Mouse (Mus musculus): ENCODE data around the gene Otx2.

Otx2 gene

DNA sequence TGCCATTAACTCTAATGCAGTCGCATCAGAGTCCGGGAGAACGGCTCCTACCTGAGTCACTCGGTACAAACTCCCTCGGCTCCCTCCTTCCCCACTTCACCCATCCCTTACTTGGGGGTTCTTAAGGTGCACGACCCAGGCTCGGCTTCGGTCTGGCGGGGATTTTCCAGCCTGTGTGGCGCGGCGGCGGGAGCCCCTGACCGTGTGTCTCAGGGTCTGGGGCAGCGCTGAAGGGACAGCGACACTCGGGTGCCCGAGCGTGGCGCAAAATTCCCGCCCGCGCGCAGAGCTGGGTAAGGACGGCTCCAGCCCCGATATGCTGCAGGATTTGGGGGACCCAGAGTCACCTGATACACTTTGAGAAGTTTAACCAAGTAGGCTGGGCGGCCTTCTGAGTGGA lies at the start of gene Otx2:
TSS of gene Otx2 (minus strand) at position 279 of the 400 bp plus-strand sequence.
- no peak for DNase-seq

DNA sequence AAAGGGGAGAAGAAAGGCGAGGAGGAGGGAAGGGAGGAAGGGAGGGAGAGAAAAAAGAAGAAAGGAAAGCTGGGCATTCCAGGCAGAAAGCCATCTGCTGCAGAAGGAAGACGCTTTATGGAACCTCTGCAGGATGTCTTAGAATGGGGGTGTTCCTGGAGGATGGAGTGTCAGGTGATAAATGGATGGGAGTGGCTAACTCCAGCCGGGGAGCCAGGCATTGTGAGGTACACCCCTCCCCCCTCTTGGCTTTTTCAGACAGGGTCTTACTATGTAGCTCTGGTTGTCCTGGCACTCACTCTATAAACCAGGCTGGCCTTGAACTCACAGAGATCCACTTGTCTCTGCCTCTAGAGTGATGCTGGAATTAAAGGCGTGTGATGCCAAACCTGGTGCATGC lies 49.1 kb upstream of the Otx2 start:
- DNase-seq, result no peak

DNA sequence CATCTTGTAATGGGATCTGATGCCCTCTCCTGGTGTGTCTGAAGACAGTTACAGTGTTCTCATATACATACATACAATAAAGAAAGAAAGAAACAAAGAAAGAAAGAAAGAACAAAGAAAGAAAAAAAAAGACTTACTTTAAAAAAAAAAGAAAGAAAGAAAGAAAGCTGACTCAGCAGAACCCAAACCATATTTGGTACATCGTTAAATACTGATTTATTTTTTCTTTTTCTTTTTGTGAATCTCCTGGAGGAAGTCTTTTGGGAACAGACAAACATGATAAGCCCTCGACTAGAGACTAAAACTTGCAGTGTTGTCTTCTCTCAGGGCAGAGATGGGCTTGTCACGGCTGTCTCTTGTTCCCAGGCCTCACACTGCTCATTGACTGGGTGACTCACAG lies 45.7 kb upstream of the Otx2 start:
- no peak for DNase-seq

DNA sequence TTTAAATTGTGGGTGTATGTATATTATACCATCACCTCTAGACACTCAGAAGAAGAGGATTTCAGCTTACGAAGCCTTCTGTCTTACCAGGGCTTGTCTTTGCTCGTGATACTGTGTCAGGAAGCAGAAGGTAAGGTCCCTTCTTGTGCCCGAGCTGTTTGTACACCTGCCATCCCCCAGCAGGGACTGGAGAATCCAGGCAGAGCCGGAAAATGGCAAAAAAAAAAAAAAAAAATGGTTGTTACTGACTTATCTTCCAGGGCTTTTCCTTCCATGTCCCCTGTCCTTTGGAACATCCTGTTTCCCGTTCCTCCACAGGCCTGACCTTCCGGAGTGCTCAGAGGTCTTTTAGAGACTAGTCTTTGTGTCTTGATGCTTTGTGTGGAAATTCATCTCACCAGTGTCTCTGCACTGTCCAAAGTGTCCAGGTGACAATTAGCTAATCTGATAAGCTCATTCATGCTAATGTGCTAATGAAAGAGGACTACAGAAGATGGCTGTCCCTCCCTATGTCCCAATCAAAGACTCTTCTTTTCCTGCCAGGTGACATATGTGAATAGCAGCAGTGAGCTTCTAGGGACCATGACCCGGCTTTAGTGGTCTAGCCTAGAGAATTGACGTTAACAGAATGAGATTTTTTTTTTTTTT lies 44.1 kb upstream of the Otx2 start:
- DNase-seq, result no peak

DNA sequence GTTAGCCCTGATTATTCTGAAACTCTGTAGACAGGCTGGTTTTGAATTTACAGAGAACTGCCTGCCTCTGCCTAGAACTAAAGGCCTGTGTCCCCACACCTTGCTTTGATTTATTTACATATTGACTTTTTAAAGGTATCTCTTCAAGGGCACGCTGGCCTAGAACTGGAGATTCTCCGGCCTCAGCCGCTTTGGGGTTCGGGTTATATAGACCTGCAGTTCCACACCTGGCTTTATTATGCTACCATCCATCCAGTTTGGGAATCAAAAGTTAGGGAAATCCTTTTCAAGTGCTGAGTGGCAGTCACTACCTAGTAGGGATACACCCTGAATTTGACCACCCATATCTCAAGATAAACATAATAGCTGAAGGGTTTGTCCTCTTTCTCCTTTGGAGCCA lies 42.8 kb upstream of the Otx2 start:
- DNase-seq, result no peak

DNA sequence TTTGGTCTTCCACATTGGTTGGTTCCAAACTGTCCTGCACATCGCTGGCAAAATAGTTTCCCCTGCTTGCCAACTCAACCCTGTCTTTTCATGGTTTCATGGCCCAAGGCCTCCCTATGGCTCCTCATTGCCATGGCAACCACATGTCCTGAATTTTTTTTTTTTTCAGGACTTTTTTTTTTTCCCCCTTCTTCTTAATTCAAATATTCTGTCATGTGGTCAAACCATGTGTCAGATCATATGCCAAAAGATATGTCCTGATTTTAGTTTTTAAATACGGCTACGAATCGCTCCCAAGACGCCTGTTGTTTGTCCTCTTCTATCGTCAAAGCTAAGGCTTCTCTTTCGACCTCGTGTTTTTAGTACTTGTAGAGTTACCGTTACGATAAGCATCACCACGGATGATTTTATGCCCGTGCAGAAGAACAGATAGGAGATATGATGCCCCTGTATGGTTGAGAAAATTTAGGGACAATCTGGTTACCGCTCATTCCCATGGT lies 37.3 kb upstream of the Otx2 start:
- DNase-seq, result no peak

DNA sequence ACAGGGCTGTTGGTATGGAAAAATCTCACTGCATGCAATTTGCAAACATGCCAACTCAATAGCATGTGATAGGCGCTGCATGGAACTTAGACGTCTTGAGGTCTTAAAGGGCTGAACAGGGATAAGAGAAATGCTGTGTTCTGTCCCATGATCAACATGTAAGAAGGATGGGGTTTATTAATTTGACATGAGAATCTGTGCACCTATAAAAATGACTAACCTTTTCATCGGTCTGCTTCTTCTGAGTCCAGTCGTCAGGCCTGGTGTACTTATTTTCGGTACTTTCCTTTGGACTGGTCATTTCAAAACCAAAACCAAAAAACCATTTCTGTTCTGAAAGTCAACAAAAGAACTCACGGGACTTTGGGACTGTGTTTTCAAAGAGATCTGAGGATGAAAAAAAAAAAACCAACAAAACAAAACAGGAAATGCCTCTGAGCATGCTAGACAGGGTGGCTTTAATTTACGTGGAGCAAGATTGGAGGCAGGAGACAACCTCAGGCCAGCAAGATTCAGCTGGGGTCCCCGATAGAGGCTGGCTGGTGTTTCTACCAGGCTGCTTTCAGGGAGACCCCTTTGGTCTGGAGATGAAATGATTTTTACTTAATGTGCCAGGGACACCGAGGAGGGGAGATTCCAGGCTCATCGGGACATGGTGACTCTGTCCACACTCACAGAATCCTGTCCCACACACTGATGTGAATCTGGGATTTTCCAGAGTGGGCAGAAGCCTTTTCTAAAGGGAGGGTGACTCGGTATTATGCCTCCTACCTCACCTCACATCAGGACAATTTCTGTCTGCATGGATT lies 36.6 kb upstream of the Otx2 start:
- DNase-seq, result no peak

DNA sequence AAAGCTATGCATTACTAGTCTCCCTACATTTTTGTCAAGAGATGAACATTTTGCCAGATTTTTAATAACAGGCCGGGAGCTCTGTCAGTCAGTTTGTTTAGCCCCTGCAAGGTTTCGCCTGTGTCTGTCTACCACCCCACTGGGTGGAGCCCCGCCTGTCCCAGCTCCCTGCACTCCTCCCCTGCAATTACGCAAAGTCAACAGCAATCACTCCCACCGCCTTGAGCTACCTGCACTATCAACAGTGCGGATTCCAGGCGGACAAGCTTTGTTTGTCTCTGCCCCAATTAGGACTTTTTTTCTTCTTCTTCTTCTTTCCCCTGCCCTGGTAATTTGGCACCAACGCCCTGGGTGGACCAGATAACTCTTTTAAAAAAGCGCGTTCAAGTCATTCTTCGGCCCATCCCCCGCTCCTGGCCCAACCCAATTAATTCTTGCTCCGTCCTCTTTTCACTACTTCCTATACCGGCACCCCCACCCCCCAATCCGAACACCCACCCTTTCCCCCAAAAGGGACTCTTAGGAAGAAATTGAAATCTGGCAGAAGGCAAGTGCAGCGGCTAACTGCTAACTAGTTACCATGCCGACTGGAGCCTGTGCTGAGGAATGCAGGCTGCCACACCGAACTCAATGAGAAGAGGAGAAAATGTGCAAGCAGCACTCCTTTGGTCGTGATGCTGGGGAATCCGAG lies 35.9 kb upstream of the Otx2 start:
- peak in 1 of 2 experiments; percentile 1 for DNase-seq

DNA sequence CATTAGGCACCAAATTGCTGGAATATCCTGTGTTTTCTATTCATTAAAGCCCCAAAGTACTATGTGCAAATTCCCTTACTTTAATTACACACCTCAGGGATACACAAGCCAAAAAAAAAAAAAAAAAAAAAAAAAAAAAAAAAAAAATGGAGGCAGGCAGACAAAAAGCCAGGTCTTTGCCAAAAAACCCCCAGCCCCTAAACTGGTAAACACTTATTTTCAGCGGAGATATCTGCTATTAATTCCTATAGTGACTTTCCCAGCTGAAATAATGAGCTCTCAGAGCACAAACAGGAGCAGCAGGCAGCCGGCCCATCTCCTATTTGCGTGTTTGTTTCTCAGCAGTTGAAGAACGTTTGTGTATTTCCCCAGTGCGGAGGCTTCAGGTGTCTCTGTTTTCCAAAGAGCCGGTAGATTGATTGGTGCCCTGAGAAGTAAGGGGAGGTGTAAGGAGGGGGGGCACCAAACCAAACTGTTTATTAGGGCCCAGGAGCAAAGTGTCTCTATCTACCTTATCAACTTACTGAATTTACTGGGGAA lies 34.3 kb upstream of the Otx2 start:
- no peak for DNase-seq

DNA sequence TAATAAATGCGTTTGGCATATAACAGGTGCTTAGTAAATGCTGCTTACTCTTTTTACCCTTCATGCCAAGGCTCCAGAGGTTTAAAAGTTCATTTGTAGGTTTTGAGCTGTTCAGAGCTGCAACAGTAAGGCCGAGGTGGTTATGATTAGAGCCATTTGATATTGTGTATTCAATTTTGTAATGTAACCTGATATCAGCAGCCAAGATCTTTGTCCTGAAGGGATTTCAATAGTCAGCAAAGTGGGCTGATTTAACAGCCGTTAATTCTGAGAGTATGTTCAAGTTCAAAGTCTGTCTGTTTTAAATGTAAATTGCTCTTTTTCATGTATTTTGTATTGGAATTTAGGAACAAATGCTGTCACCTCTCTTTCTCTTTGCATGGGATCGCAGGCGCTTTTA lies 33.8 kb upstream of the Otx2 start:
- DNase-seq, result no peak

DNA sequence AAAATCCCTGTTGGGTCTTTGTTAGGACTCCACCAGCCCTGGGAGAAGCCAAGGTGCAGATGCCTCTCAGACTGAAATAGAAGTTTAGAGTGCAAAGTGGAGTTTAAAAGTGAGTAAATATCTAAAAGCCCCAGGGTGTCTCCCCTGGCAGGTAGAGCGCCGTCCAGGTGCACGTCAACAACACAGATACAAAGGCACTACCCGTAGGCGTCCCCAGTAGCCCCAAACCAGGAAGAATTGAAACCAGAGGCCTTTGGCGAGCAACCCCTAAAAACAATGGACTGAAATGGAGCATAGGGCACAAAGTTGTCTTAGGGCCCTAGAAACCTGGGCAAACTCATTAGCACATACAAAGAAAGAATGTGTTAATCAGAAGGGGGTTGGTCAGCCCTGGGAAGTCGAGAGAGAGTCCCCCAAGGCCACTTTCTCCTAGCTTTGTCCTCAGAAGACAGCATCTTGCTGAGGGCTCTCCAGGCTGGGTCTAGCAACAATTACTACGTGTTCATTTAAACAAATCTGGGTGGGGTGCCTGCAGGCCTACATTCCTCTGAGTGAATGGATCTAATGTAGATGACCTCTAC lies 27.3 kb upstream of the Otx2 start:
- no peak for DNase-seq

DNA sequence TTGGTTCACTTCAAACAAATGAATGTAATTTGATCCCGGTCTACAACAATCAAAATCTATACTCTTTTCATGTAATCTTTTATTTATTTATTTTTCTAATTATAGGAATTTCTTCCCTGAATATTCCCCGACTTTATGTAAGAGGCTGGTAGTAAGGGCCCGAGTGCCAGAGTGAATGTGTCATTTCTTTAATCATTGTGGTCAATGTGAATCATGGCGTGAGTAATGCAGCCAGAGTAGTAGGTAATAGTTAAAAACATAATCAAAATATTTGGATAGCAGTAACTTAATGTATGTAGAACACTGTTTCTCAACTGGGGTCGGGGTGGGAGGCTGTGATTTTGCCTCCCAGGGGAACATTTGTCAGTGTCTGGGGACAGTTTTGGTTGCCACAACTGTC lies 6.0 kb upstream of the Otx2 start:
- DNase-seq, result no peak

DNA sequence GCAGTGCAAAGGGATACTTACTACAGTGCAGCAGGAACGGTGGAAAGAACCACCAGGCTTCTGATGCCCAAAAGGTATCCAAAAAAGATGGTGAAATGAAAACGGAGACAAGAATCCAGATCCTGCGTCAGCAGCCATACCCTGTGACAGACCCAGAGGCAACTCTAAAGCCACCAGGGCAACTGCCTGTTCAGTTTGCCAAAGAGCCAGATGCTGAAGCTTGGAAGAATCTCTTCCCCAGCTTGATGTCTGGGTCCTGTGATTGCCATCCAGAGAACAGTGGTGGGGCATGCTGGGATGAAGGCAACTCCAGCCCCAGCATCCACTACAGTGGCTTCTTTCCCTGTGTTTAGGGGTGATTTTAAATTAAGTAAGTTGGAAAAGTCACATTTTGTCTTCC lies 5.1 kb upstream of the Otx2 start:
- no peak for DNase-seq

DNA sequence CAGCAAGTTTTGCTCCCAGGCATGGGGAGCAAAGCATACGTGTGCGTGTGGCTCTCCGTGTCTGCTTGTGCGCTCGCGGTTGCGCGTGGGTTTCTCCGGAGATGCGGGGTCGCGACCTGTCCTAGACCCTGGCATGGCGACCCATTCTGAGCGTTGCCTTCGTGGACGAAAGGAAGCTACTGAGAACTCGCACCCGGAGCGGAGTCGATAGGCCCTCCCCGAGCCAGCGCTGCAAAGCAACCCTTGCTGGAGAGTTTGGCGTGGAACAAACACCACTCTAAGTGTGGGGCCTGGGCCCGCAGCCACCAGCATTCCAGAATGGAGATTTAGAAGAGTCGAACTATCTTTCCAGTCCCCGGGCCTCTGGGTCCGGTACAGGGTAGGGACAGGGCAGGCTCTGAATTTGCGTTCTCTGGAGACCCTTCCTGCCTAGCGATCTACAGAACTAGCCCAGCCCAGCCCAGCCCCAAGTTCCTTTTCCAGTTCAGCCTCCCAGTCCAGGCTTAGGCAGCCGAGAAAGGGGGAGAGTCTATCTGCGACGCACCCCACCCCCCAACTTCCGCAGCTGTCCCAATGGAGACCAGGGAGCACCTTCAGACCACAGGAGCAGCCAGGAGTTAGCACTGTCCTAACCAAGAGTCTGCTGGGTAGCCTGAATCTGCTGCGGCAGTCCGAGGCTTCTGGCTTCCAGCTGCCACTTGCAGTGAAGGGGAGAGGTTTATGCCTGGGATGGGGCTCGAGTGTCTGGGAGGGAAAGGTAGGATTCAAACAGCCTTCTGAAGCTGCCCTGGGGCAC lies 615 bp upstream of the Otx2 start:
- DNase-seq, result no peak

DNA sequence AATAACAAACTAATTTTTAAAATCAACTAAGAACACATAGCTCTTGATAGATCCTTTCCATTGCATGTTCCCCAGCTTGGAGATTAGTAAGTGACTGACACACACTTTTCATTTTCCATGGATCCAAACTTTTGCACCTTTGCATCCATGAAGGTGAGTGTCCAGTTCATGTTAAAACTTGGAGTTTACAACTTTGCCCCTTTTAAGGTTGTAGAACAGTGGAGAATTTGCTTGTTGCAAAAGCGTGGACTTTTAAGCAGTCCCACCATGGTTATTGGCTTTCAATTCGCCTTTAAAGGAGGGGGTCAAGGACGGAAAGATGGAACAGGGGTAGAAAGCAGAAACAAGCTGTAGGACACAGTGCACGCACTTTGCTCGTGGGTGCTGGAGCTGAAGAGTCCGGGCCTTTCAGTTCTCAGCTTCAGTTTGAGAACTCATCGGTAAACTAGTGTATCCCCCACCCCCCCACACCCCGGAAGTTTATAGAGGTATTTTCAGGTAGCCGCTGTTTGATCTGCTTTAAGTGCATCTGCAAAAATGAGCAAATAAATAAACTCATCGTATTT lies 925 bp downstream of the Otx2 start:
- no peak for DNase-seq

DNA sequence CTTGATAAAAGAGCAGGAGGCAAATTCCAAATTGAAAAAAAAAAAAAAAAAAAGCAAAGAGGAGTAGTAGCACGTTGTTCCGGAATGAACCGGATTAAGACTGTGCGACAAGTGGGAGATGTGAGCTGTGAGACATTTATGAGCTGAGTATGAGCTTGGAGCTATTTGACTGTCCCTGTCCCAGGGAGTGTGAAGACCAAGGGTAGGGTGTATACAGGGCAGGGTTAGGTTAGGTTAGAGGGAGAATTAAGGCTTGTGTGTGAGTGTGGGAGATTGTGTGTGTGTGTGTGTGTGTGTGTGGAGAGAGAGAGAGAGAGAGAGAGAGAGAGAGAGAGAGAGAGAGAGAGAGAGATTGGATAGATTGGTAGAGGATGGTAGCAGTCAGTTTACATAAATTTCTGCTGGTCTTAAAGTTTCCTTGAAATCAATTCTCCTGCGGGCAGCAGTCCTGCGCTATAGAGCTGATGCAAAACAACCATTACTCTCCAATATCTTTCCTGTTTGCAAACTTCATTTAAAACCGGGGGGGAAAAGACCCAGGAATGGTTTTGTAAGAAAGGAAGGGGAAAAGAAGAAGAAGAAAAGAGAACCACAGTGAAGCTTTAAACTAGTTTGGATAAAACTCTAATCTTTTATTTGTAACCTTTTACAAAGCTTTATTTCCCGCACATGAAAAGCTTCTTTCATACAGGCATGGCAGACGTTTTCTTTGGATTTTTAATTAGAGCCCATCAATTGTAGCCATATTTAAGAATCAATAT lies 2.0 kb downstream of the Otx2 start:
- DNase-seq, result no peak

DNA sequence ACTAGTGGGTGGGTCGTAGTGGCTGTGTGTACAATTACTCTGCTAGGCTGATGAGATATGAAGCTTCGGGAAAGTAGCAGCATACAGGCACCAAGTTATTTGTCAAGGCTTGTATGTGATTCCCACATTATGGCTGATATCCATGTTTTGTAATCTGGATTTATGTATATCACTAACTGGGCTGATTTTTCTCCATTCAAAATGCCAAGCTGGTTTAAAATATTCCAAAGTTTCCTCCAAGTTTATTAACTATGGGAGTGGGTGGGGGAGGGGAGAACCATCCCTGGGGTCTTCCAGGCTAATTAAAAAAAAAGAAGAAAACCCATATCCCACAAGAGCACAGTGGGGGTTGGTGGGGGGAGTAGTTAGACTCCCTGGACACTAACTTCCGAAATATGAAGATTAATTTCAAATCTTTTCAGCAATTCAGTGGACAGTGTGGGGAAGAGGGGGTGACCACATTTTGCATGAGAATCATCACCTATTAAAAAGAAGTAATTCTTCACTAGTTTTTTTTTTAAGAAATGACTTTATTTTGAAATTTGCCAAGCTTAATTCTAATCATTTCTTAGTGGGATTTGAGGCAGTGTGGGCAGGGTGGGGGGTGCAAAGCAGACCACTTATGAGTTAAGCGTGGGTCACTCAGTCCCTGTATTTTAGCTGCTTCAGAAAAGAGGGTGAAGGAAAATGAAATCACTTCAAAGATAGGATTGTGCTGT lies 2.7 kb downstream of the Otx2 start:
- DNase-seq, result no peak

DNA sequence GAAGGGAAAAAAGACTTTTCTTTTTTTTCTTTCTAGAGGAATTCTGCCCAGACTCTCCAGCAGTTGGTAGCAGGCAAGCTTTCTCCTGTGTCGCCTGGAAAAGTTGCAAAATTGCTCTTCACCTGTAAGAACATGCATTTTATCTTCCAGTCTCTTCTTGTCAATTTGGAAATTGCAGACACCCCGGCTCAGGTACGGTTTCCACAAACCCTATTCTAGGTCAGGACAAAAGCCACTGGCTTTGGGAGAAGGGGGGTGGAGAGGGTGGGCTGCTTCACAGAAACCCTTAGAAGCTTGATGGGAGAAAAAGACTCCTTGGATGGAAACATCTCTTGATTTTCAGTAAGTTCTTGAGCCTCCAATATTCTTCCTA lies 3.4 kb downstream of the Otx2 start:
- DNase-seq, result no peak

DNA sequence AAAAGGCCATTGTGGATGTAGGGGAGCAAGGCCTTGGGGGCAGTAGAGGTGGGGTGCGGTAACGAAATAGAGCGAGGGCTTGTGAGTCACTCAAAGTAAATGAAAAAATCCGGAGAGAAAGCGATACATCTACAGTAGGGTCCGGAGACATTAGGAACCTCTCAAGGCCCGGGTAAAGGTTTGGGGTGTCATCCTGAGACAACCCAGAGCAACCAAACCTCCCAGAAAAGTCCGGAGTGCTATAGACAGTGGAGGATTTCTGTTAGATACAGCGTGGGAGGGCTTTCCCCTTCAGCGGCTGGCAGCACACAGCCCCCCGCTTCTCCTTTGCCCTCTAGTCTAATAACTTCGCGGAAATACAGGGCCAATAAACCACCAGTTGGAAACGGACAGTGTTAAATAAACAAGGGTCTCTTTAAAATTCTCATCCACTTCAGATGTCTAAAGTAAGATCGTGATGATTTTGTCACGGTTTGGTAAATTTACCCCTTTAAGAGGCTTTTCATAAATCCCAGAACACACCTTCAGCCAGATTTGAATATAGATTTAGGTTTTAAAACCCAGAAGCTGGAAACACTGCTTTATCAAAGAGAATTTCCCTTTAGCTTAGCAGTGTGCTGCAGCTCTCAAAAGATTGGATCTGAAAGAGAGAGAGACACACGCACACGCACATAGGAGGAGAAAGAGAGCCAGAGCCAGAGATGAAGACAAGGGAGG lies 3.9 kb downstream of the Otx2 start:
- no peak for DNase-seq

DNA sequence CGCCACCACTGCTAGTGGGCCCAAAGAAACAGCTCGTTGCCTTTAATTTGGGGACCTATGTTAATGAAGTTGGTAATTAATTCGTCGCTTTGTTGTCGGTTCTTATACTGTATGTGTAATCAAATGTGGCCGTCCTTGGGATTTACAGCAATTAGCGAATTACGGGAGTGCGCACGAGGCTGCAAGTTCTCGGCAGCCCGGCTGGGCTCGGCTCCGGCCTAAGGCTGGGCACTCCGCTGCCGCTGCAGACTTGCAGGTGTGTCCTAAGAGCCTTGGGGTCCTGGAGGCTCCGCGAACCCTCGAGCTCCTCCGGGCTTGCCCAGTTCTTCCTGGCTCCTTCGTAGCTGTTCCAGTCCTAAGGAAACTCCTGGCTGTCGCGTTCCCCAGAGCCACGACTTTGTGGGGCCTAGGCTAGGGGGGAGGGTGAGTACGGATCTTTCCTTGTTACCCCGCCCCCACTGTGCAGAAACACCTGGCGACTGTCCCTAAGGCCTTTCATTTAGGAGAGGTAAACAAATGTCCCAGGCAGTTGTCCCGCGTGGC lies 4.8 kb downstream of the Otx2 start:
- no peak for DNase-seq

Measured in kidney, postnatal 25 days (tissue).